Mouse (Mus musculus) CD4-positive, CD25-positive, alpha-beta regulatory T cell, adult 4 months (primary cell): ENCODE data around the gene Acap1. TPM values are rescaled to one million over a fixed set of nuclear protein-coding genes. Genes with fewer than 3 reads are reported as not detected.

Experiments
- ATAC-seq: one replicate; pipeline ENCODE4 v1.8.0; 2017
- polyA plus RNA-seq, 2 experiments: library from polyadenylated mRNA; unstranded; fragments of 100-300 nt; shearing (Covaris generic); gene quantifications; one replicate each; pipeline ENCODE4 v1.2.1; 2017

Gene Acap1
- polyA plus RNA-seq, 2 experiments from 2014 or later, result 256 to 383 TPM

DNA sequence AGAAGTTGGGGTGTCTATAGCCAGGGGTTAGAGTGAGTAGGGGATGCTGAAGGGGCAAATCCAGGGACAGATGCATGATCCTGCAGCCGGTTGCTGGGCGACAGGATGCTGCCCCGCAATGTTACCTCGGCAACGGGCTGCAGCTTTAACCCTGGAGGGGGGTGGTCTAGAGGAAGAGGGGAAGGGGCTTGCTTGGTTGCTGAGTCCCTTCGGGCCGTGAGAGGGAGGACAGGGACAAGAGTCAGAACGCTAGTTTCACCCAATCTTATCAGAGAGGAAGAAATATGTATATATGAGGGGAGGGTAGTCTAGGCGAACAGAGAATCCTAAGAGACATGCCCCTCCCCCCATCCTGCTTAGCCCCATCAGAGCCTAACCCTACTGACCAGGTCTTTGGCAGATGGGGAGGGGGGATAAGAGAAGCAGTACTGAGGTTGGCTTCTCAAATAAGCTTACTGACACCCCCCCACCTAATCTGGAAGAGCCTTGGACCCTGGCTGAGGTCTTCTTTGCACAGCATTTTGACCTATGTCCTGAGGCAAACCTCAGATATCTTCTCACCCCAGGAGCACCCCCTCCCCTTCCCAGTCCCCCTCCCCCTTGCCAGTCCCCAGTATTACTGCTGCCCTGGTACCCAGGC is 59.9 kb downstream of the Acap1 start:
- ATAC-seq, result no peak

DNA sequence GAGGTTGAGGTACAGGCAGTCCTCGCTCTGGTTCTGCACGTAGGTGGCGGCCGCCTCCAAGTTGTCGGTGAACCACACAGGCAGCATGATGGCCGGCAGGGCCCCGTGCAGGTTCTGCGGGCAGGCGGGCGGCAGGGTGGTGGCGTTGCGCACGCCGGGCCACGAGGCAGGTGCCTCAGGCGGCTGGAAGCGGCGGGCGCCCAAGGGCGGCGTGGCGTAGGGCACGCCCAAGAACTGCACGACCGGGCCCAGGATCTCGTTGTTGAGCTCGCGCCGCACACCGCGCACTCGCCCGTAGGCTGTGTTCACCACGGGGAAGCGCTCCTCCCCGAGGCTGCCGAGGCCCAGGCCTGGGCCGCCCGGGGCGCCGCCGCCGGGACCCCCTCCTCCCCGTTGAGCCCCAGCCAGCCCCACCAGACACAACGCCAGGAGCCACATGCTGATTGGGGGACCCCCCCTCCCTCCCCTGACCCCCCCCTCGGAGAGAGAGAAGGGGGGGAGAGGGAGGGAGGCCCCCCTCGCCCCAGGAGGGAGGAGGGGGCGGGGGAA is 61.3 kb downstream of the Acap1 start:
- ATAC-seq, result peak; percentile 13

DNA sequence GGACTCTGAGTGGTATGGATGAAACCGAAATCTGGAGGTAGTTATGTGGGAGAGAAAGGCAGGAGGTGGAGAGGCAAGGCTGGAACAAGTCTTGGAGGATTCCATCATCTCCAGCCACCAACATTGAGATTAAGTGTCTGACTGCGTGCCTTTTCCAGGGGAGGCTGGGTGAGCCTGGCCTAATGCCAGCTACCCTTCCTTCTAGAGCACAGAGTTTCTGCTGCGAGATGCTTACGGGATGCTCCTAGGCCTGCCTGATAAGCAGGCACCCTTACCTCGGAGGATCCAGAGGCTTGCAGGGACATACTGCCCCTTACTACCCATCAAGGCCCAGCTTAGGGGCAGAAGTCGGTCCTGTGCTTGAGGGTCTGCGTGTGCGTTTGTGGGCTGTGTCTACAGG is 61.8 kb downstream of the Acap1 start:
- no peak for ATAC-seq

Other genes starting within 250 kb of the Acap1 start
- under 1 TPM in 1 of 2 experiments, not detected in 1; 0.81 TPM for gene Sox15, start 240.2 kb downstream of the Acap1 start, polyA plus RNA-seq
- gene Mpdu1, start 232.9 kb downstream of the Acap1 start, polyA plus RNA-seq, result 10 to 100 TPM; 34.8 to 85.1 TPM
- 1 to 10 TPM; 3.0 to 5.8 TPM for gene Cd68, start 229.4 kb downstream of the Acap1 start, polyA plus RNA-seq
- 100 to 1,000 TPM; 166 to 236 TPM for gene Eif4a1, start 223.1 kb downstream of the Acap1 start, polyA plus RNA-seq
- gene Senp3, start 213.5 kb downstream of the Acap1 start, polyA plus RNA-seq, result 10 to 100 TPM; 31.6 to 47.4 TPM
- not detected for gene Tnfsf13, start 209.8 kb downstream of the Acap1 start, polyA plus RNA-seq
- gene Tnfsf12, start 199.7 kb downstream of the Acap1 start, polyA plus RNA-seq, result under 1 TPM in 1 of 2 experiments, not detected in 1; 0.23 TPM
- not detected for gene Tnfsfm13, start 199.4 kb downstream of the Acap1 start, polyA plus RNA-seq
- 10 to 100 TPM; 25.6 to 36.0 TPM for gene Polr2a, start 136.9 kb downstream of the Acap1 start, polyA plus RNA-seq
- gene Slc35g3, start 133.6 kb downstream of the Acap1 start, polyA plus RNA-seq, result not detected
- 10 to 100 TPM; 11.2 to 11.8 TPM for gene Zbtb4, start 129.6 kb downstream of the Acap1 start, polyA plus RNA-seq
- 1 to 10 TPM; 2.9 to 4.5 TPM for gene Chrnb1, start 99.6 kb downstream of the Acap1 start, polyA plus RNA-seq
- not detected for gene Fgf11, start 93.7 kb downstream of the Acap1 start, polyA plus RNA-seq
- gene Tmem102, start 89.9 kb downstream of the Acap1 start, polyA plus RNA-seq, result not detected
- not detected for gene Gm39566, start 80.2 kb downstream of the Acap1 start, polyA plus RNA-seq
- not detected for gene Spem2, start 77.1 kb downstream of the Acap1 start, polyA plus RNA-seq
- gene Spem1, start 73.4 kb downstream of the Acap1 start, polyA plus RNA-seq, result under 1 TPM in 1 of 2 experiments, not detected in 1; 0.42 TPM
- 1 to 10 TPM; 1.1 to 1.2 TPM for gene Nlgn2, start 57.8 kb downstream of the Acap1 start, polyA plus RNA-seq
- gene Tmem256, start 57.0 kb downstream of the Acap1 start, polyA plus RNA-seq, result 100 to 1,000 TPM in 1 of 2 experiments, 10 to 100 TPM in 1; 93.2 to 114 TPM
- 10 to 100 TPM; 22.4 to 33.5 TPM for gene Plscr3, start 49.2 kb downstream of the Acap1 start, polyA plus RNA-seq
- not detected for gene Tnk1, start 36.8 kb downstream of the Acap1 start, polyA plus RNA-seq
- gene Tmem95, start 17.5 kb downstream of the Acap1 start, polyA plus RNA-seq, result not detected
- 1 to 10 TPM in 1 of 2 experiments, not detected in 1; 1.1 TPM for gene Kctd11, start 14.1 kb downstream of the Acap1 start, polyA plus RNA-seq
- 1 to 10 TPM; 1.6 to 2.0 TPM for gene 2810408A11Rik, start 5.4 kb upstream of the Acap1 start, polyA plus RNA-seq
- 1 to 10 TPM; 8.3 to 9.1 TPM for gene Neurl4, start 5.5 kb upstream of the Acap1 start, polyA plus RNA-seq
- 100 to 1,000 TPM; 120 to 134 TPM for gene Gps2, start 18.3 kb upstream of the Acap1 start, polyA plus RNA-seq
- 1,000 to 10,000 TPM; 1,067 to 1,377 TPM for gene Eif5a, start 26.4 kb upstream of the Acap1 start, polyA plus RNA-seq
- gene Ybx2, start 40.3 kb upstream of the Acap1 start, polyA plus RNA-seq, result not detected
- not detected for gene Slc2a4, start 52.6 kb upstream of the Acap1 start, polyA plus RNA-seq
- gene Cldn7, start 69.2 kb upstream of the Acap1 start, polyA plus RNA-seq, result not detected
- 10 to 100 TPM; 21.1 to 25.4 TPM for gene Ctdnep1, start 85.6 kb upstream of the Acap1 start, polyA plus RNA-seq
- gene Elp5, start 87.0 kb upstream of the Acap1 start, polyA plus RNA-seq, result 10 to 100 TPM; 69.7 to 79.3 TPM
- 100 to 1,000 TPM; 282 to 355 TPM for gene Gabarap, start 95.6 kb upstream of the Acap1 start, polyA plus RNA-seq
- 10 to 100 TPM; 41.3 to 43.5 TPM for gene Phf23, start 100.2 kb upstream of the Acap1 start, polyA plus RNA-seq
- 1 to 10 TPM; 4.0 to 4.6 TPM for gene Dvl2, start 105.1 kb upstream of the Acap1 start, polyA plus RNA-seq
- gene Acadvl, start 119.9 kb upstream of the Acap1 start, polyA plus RNA-seq, result 100 to 1,000 TPM; 124 to 181 TPM
- gene Dlg4, start 121.4 kb upstream of the Acap1 start, polyA plus RNA-seq, result 10 to 100 TPM in 1 of 2 experiments, 1 to 10 TPM in 1; 9.4 to 17.1 TPM
- gene Asgr1, start 158.5 kb upstream of the Acap1 start, polyA plus RNA-seq, result not detected
- gene Asgr2, start 197.1 kb upstream of the Acap1 start, polyA plus RNA-seq, result not detected
- gene Mgl2, start 234.8 kb upstream of the Acap1 start, polyA plus RNA-seq, result not detected